Mouse (Mus musculus) CH12.LX (cell line): ENCODE results near the gene Gm49325. TPM values are rescaled to one million over a fixed set of nuclear protein-coding genes. Genes with fewer than 3 reads are reported as not detected.

ENCODE experiments used
- DNase-seq: peaks from one replicate; pipeline ENCODE4 v3.0.0-alpha.2; 2013; ENCODE audit errors: extremely low read depth
- H3K27ac ChIP-seq: 2 replicates; pipeline ENCODE4 v1.5.1; 2012; ENCODE audit warnings: low read depth, mild to moderate bottlenecking, control low read depth, moderate library complexity; ENCODE audit not compliant: insufficient read depth
- H3K27me3 ChIP-seq: replicated peaks from 2 replicates; pipeline ENCODE3; 2012; ENCODE audit warnings: inconsistent platforms
- H3K36me3 ChIP-seq, 2 experiments: replicated peaks in 1 of 2; 2 replicates each; pipeline versions ENCODE3 to v1.6.1; 2012; ENCODE audit warnings: inconsistent platforms in 1 of 2, low read length in 1 of 2, mild to moderate bottlenecking in 1 of 2, mixed read lengths in 1 of 2, moderate library complexity in 1 of 2; ENCODE audit not compliant: control insufficient read depth in 1 of 2, insufficient read depth in 1 of 2
- H3K4me1 ChIP-seq, 2 experiments: 2 replicates each; pipeline ENCODE4 v1.6.1; 2012; ENCODE audit warnings: inconsistent platforms in 1 of 2, moderate library complexity in 1 of 2; ENCODE audit not compliant: insufficient read depth in 2 of 2, control insufficient read depth in 1 of 2
- H3K4me2 ChIP-seq: 2 replicates; pipeline ENCODE4 v1.6.1; 2012; ENCODE audit warnings: low read depth, mild to moderate bottlenecking, control low read depth; ENCODE audit not compliant: poor library complexity, insufficient read depth, severe bottlenecking
- H3K4me3 ChIP-seq, 3 experiments: fragments of 150-350 bp in 1 of 3; sonication (generic) in 1 of 3; replicated peaks in 1 of 3; 2 replicates each; pipeline versions ENCODE3 to v1.5.1; 2011 to 2012; ENCODE audit warnings: low read depth in 2 of 3, low read length in 2 of 3, mild to moderate bottlenecking in 2 of 3, moderate library complexity in 2 of 3, control low read depth in 1 of 3, improper control_type of control experiment in 1 of 3, inconsistent platforms in 1 of 3, mixed read lengths in 1 of 3; ENCODE audit not compliant: poor library complexity in 1 of 3
- H3K79me2 ChIP-seq: replicated peaks from 2 replicates; pipeline ENCODE4 v1.6.1; 2012; ENCODE audit warnings: mild to moderate bottlenecking, moderate library complexity; ENCODE audit not compliant: control insufficient read depth, poor library complexity, insufficient read depth, severe bottlenecking; ENCODE audit errors: extremely low read depth
- H3K9ac ChIP-seq: 2 replicates; pipeline ENCODE4 v1.6.1; 2012; ENCODE audit warnings: low read depth, mild to moderate bottlenecking, control low read depth, moderate library complexity; ENCODE audit not compliant: insufficient read depth
- H3K9me3 ChIP-seq: replicated peaks from 2 replicates; pipeline ENCODE3; 2012; ENCODE audit warnings: low read length, inconsistent platforms, mixed read lengths
- BHLHE40 ChIP-seq: IDR thresholded peaks from 2 replicates; pipeline ENCODE4 v1.6.1; 2011; ENCODE audit warnings: mild to moderate bottlenecking, low read depth, low read length, improper control_type of control experiment
- CHD1 ChIP-seq: IDR thresholded peaks from 2 replicates; pipeline ENCODE4 v1.6.1; 2012; ENCODE audit warnings: low read depth, low read length, improper control_type of control experiment, inconsistent platforms
- CHD2 ChIP-seq: IDR thresholded peaks from 2 replicates; pipeline ENCODE4 v1.6.1; 2011; ENCODE audit warnings: low read length, improper control_type of control experiment
- CTCF ChIP-seq, 2 experiments: IDR thresholded peaks in 1 of 2; conservative IDR thresholded peaks in 1 of 2; 2 replicates each; pipeline ENCODE4 v1.5.1; 2011 to 2012; ENCODE audit warnings: low read depth in 2 of 2, low read length in 2 of 2, improper control_type of control experiment in 1 of 2, inconsistent platforms in 1 of 2, mild to moderate bottlenecking in 1 of 2, moderate library complexity in 1 of 2
- E2F4 ChIP-seq: IDR thresholded peaks from 2 replicates; pipeline ENCODE4 v1.6.1; 2011; ENCODE audit warnings: low read depth, low read length, improper control_type of control experiment; ENCODE audit not compliant: insufficient replicate concordance
- ELF1 ChIP-seq: IDR thresholded peaks from 2 replicates; pipeline ENCODE4 v1.6.1; 2014; ENCODE audit warnings: low read depth, mild to moderate bottlenecking, inconsistent platforms, low read length, improper control_type of control experiment
- GABPA ChIP-seq: IDR thresholded peaks from 2 replicates; pipeline ENCODE4 v1.6.1; 2012; ENCODE audit warnings: low read depth, low read length, improper control_type of control experiment, inconsistent platforms; ENCODE audit not compliant: insufficient replicate concordance
- IRF4 ChIP-seq: IDR thresholded peaks from 2 replicates; pipeline ENCODE4 v1.6.1; 2014; ENCODE audit warnings: low read depth, mild to moderate bottlenecking, inconsistent platforms, low read length, improper control_type of control experiment
- MAZ ChIP-seq: IDR thresholded peaks from 2 replicates; pipeline ENCODE4 v1.6.1; 2012; ENCODE audit warnings: low read depth, mild to moderate bottlenecking, inconsistent platforms, low read length, improper control_type of control experiment, moderate library complexity
- MEF2A ChIP-seq: IDR thresholded peaks from 2 replicates; pipeline ENCODE4 v1.6.1; 2014; ENCODE audit warnings: low read depth, mild to moderate bottlenecking, inconsistent platforms, low read length, improper control_type of control experiment, borderline replicate concordance
- MXI1 ChIP-seq: IDR thresholded peaks from 2 replicates; pipeline ENCODE4 v1.6.1; 2011; ENCODE audit warnings: mild to moderate bottlenecking, low read depth, low read length, improper control_type of control experiment
- NELFE ChIP-seq: IDR thresholded peaks from 2 replicates; pipeline ENCODE4 v1.6.1; 2011; ENCODE audit warnings: low read depth, low read length, improper control_type of control experiment
- PAX5 ChIP-seq: IDR thresholded peaks from 2 replicates; pipeline ENCODE4 v1.6.1; 2012; ENCODE audit warnings: low read length, inconsistent platforms, mixed read lengths
- POLR2AphosphoS2 ChIP-seq: IDR thresholded peaks from 2 replicates; pipeline ENCODE4 v1.6.1; 2011; ENCODE audit warnings: low read depth, low read length, improper control_type of control experiment
- RAD21 ChIP-seq: IDR thresholded peaks from 2 replicates; pipeline ENCODE4 v1.6.1; 2011; ENCODE audit warnings: low read depth, mild to moderate bottlenecking, low read length, improper control_type of control experiment, moderate library complexity
- RCOR1 ChIP-seq: conservative IDR thresholded peaks from 2 replicates; pipeline ENCODE4 v1.6.1; 2012; ENCODE audit warnings: low read depth, mild to moderate bottlenecking, inconsistent platforms, low read length, improper control_type of control experiment
- SMC3 ChIP-seq: IDR thresholded peaks from 2 replicates; pipeline ENCODE4 v1.6.1; 2011; ENCODE audit warnings: low read depth, low read length, improper control_type of control experiment
- TCF12 ChIP-seq: IDR thresholded peaks from 2 replicates; pipeline ENCODE4 v1.6.1; 2014; ENCODE audit warnings: low read depth, mild to moderate bottlenecking, inconsistent platforms, low read length, improper control_type of control experiment
- USF2 ChIP-seq: conservative IDR thresholded peaks from 2 replicates; pipeline ENCODE4 v1.6.1; 2011; ENCODE audit warnings: low read depth, low read length, improper control_type of control experiment
- ZMIZ1 ChIP-seq: IDR thresholded peaks from 2 replicates; pipeline ENCODE4 v1.6.1; 2012; ENCODE audit warnings: low read depth, mild to moderate bottlenecking, inconsistent platforms, low read length, improper control_type of control experiment
- ZNF384 ChIP-seq: IDR thresholded peaks from 2 replicates; pipeline ENCODE4 v1.6.1; 2012; ENCODE audit warnings: low read depth, low read length, improper control_type of control experiment, inconsistent platforms
- dilution Hi-C: fragments of 300-500 bp; cut with MboI; formaldehyde crosslinking; loops from 2 replicates; pipeline ENCODE4 v1.14.3; 2020; ENCODE audit warnings: low sequenced_read_pairs; ENCODE audit not compliant: extremely low pct_unique_long_range_greater_than_20kb, extremely low pct_ligation_motif_present
- in situ Hi-C: fragments of 300-500 bp; cut with MboI; formaldehyde crosslinking; loops from 3 replicates; pipeline ENCODE4 v1.14.3; 2019; ENCODE audit warnings: low sequenced_read_pairs, low pct_ligation_motif_present, low pct_unique_long_range_greater_than_20kb, mixed read lengths
- polyA plus RNA-seq: library from polyadenylated mRNA; unstranded; fragments of >175 nt; gene quantifications from 2 replicates; pipeline ENCODE4 v1.2.1, GENCODE M21; 2012; ENCODE audit warnings: low read depth; ENCODE audit not compliant: insufficient read length
- total RNA-seq, 2 experiments: library from RNA; depleted of rRNA; stranded (reverse); fragments of 300-350 nt in 1 of 2; fragments of >200 nt in 1 of 2; gene quantifications; 2 replicates each; pipeline ENCODE4 v1.2.3; 2012 to 2014

Gene Gm49325
- total and polyA plus RNA-seq, 3 experiments: 1.1 to 26.9 TPM; not detected in 1

DNA sequence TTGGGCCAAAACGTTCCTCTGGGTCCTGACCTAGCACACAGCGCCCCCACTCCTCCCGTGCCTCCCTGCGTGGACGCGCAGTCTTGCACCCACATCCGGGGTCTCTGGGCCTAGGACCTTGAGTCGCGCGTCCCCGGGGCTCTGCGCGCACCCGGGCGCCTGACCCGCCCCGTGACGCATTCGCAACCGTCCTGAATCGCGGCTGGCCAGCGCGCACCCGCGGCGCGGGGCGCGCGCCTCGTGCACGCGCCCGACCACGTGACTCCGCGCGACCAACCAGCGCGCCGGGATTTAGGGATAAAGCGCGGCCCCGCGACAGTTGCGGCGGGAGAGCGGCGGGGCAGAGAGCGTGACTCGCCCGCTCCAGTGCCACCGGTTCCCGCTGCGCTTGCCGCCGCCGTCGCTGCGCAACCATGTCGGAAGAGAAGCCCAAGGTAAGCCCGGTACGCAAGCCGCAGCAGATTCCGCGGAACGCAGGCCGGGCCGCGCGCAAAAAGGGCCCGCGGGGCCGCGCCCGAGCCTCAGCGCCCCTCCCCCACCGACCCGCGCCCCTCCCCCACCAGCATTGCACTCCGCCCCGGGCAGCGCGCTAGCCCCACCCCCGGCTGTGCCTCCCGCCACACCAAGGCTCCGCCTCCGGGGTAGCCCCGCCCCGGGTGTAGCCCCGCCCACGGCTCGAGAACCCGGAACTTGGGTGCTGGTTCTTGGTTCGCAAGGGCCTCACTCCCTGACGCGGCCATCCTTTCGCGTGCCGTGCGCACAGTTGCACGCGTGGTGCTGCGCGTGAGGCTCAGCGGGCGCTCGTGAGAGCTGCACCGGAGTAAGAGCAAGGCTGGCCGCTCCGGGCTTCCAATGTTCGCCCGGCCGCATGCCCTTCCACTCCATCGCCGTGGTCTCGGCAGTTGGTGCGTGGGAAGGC lies at the start of gene Gm49325, which contains the start of gene Sumo3 (continued):
- TF ChIP-seq USF2: no peak; the same call in 1 of the 2 replicates
- no peak for TF ChIP-seq GABPA
- TF ChIP-seq, all 38 proteins: peak for 22

DNA sequence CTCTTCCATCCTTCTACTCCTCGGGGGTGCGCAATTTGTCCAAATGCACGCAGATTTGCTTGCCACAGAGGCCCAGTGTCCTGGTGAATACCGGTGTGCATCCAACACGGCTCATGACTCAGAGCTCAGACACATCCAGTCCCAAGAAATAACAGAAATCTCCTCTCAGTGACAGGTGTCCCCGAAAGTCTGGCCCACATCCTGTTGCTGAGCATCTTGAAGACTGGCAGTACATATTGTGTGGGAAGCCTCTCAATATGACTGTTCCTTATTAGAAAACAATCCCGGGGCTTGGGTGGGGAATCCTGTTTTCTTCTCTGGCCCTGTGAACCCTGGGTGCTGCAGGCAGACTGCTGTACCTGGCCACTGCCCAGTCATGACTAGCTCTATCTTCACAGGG lies 49.4 kb upstream of the Gm49325 start:
- dilution Hi-C loops: no loop called here
- Histone ChIP-seq H3K36me3 (peaks cover 50 to 93% of the 10 kb centered on the region in 2 experiments), H3K9me3 (no peaks in the 10 kb centered on the region), H3K4me1 (peaks cover 0 to 5% of the 10 kb centered on the region in 2 experiments; a peak in 1 of 4 replicates), H3K79me2 (no peaks in the 10 kb centered on the region), H3K27me3 (no peaks in the 10 kb centered on the region), H3K9ac (no peak overlapping the region), H3K4me3 (no peak overlapping the region), H3K27ac (no peak overlapping the region), H3K4me2 (no peak overlapping the region)
- TF ChIP-seq CHD2: no peak
- TF ChIP-seq NELFE: no peak
- TF ChIP-seq SMC3: no peak
- TF ChIP-seq MXI1: no peak
- no peak for TF ChIP-seq TCF12
- TF ChIP-seq CHD1: no peak
- no peak for TF ChIP-seq ZNF384
- TF ChIP-seq CTCF (conservative IDR thresholded peaks at IDR 0.05 in 1 of 2, IDR thresholded peaks at IDR 0.05 in 1 of 2; ENCODE audit: low read depth in 2 of 2, low read length in 2 of 2): no peak
- no peak for TF ChIP-seq ELF1
- no peak for TF ChIP-seq MAZ
- no peak for TF ChIP-seq E2F4
- no peak for TF ChIP-seq RCOR1
- no peak for TF ChIP-seq POLR2AphosphoS2
- TF ChIP-seq ZMIZ1: no peak
- no peak for TF ChIP-seq IRF4
- no peak for TF ChIP-seq PAX5
- in situ Hi-C loops: no loop called here
- no peak for DNase-seq

- no peak for DNase-seq
- H3K9ac ChIP-seq: no peak overlapping the region
- no peak overlapping the region for H3K4me3 ChIP-seq
- peaks cover 56 to 94% of the 10 kb centered on the region in 2 experiments for H3K36me3 ChIP-seq
- no peaks in the 10 kb centered on the region for H3K79me2 ChIP-seq
- in situ Hi-C loops: no loop called here
- no peaks in the 10 kb centered on the region for H3K27me3 ChIP-seq
- peaks cover 0 to 5% of the 10 kb centered on the region in 2 experiments; a peak in 1 of 4 replicates for H3K4me1 ChIP-seq
- no peak overlapping the region for H3K4me2 ChIP-seq
- H3K27ac ChIP-seq: no peak overlapping the region
- dilution Hi-C loops: no loop called here
- TF ChIP-seq RAD21 (peak; percentile 55), BHLHE40 (no peak), MEF2A (no peak), CTCF (conservative IDR thresholded peaks at IDR 0.05 in 1 of 2, IDR thresholded peaks at IDR 0.05 in 1 of 2; ENCODE audit: low read depth in 2 of 2, low read length in 2 of 2) (peak in 1 of 2 experiments; percentile 59; a peak in 2 of 4 replicates), SMC3 (peak; percentile 33; the same call in 1 of the 2 replicates)
- no peaks in the 10 kb centered on the region for H3K9me3 ChIP-seq
Observed at GRCm38 (mm10) chr10:77557641-77558040, 48.4 kb upstream of the Gm49325 start.
